Mouse (Mus musculus) CH12.LX (cell line): ENCODE results near the gene Vsig10.

Experiments
- BHLHE40 ChIP-seq: IDR thresholded peaks from 2 replicates; pipeline ENCODE4 v1.6.1; 2011; ENCODE audit warnings: mild to moderate bottlenecking, low read depth, low read length, improper control_type of control experiment
- CHD1 ChIP-seq: IDR thresholded peaks from 2 replicates; pipeline ENCODE4 v1.6.1; 2012; ENCODE audit warnings: low read depth, low read length, improper control_type of control experiment, inconsistent platforms
- CTCF ChIP-seq, 2 experiments: IDR thresholded peaks in 1 of 2; conservative IDR thresholded peaks in 1 of 2; 2 replicates each; pipeline ENCODE4 v1.5.1; 2011 to 2012; ENCODE audit warnings: low read depth in 2 of 2, low read length in 2 of 2, improper control_type of control experiment in 1 of 2, inconsistent platforms in 1 of 2, mild to moderate bottlenecking in 1 of 2, moderate library complexity in 1 of 2
- EP300 ChIP-seq: IDR thresholded peaks from 2 replicates; pipeline ENCODE4 v1.6.1; 2011; ENCODE audit warnings: low read length, improper control_type of control experiment
- MAFK ChIP-seq: IDR thresholded peaks from 2 replicates; pipeline ENCODE4 v1.6.1; 2011; ENCODE audit warnings: low read length, improper control_type of control experiment; ENCODE audit not compliant: insufficient replicate concordance
- MAX ChIP-seq: IDR thresholded peaks from 2 replicates; pipeline ENCODE4 v1.6.1; 2011; ENCODE audit warnings: low read length, improper control_type of control experiment
- POLR2A ChIP-seq: IDR thresholded peaks from 2 replicates; pipeline ENCODE4 v1.6.1; 2011; ENCODE audit warnings: low read depth, mild to moderate bottlenecking, improper control_type of control experiment, low read length
- POLR2AphosphoS2 ChIP-seq: IDR thresholded peaks from 2 replicates; pipeline ENCODE4 v1.6.1; 2011; ENCODE audit warnings: low read depth, low read length, improper control_type of control experiment
- SIN3A ChIP-seq: IDR thresholded peaks from 2 replicates; pipeline ENCODE4 v1.6.1; 2012; ENCODE audit warnings: low read length, improper control_type of control experiment, inconsistent platforms
- SMC3 ChIP-seq: IDR thresholded peaks from 2 replicates; pipeline ENCODE4 v1.6.1; 2011; ENCODE audit warnings: low read depth, low read length, improper control_type of control experiment
- USF1 ChIP-seq: IDR thresholded peaks from 2 replicates; pipeline ENCODE4 v1.6.1; 2014; ENCODE audit warnings: low read depth, mild to moderate bottlenecking, inconsistent platforms, low read length, improper control_type of control experiment

- TF ChIP-seq CTCF (conservative IDR thresholded peaks at IDR 0.05 in 1 of 2, IDR thresholded peaks at IDR 0.05 in 1 of 2; ENCODE audit: low read depth in 2 of 2, low read length in 2 of 2), result no peak
- no peak for TF ChIP-seq EP300
- no peak for TF ChIP-seq SMC3
- no peak for TF ChIP-seq POLR2AphosphoS2
- no peak for TF ChIP-seq CHD1
- TF ChIP-seq BHLHE40, result no peak
- no peak for TF ChIP-seq POLR2A
- no peak for TF ChIP-seq USF1
- TF ChIP-seq SIN3A, result no peak
- no peak for TF ChIP-seq MAFK
- no peak for TF ChIP-seq MAX
These were observed 26.3 kb upstream of the Vsig10 start for GRCm38 (mm10) chr5:117292547-117292946.
